Mouse (Mus musculus) CH12.LX (cell line): ENCODE measurements around the gene Zfp3.

ENCODE experiments used
- CTCF ChIP-seq, 2 experiments: IDR thresholded peaks in 1 of 2; conservative IDR thresholded peaks in 1 of 2; 2 replicates each; pipeline ENCODE4 v1.5.1; 2011 to 2012; ENCODE audit warnings: low read depth in 2 of 2, low read length in 2 of 2, improper control_type of control experiment in 1 of 2, inconsistent platforms in 1 of 2, mild to moderate bottlenecking in 1 of 2, moderate library complexity in 1 of 2
- EP300 ChIP-seq: IDR thresholded peaks from 2 replicates; pipeline ENCODE4 v1.6.1; 2011; ENCODE audit warnings: low read length, improper control_type of control experiment
- ETS1 ChIP-seq: conservative IDR thresholded peaks from 2 replicates; pipeline ENCODE4 v1.6.1; 2012; ENCODE audit warnings: low read depth, mild to moderate bottlenecking, inconsistent platforms, low read length, improper control_type of control experiment, moderate library complexity
- JUND ChIP-seq: conservative IDR thresholded peaks from 2 replicates; pipeline ENCODE4 v1.6.1; 2011; ENCODE audit warnings: low read depth, low read length, improper control_type of control experiment
- KAT2A ChIP-seq: IDR thresholded peaks from 2 replicates; pipeline ENCODE4 v1.6.1; 2012; ENCODE audit warnings: low read length, improper control_type of control experiment, inconsistent platforms; ENCODE audit not compliant: insufficient replicate concordance
- MAFK ChIP-seq: IDR thresholded peaks from 2 replicates; pipeline ENCODE4 v1.6.1; 2011; ENCODE audit warnings: low read length, improper control_type of control experiment; ENCODE audit not compliant: insufficient replicate concordance
- MAX ChIP-seq: IDR thresholded peaks from 2 replicates; pipeline ENCODE4 v1.6.1; 2011; ENCODE audit warnings: low read length, improper control_type of control experiment
- MAZ ChIP-seq: IDR thresholded peaks from 2 replicates; pipeline ENCODE4 v1.6.1; 2012; ENCODE audit warnings: low read depth, mild to moderate bottlenecking, inconsistent platforms, low read length, improper control_type of control experiment, moderate library complexity
- MYC ChIP-seq: IDR thresholded peaks from 2 replicates; pipeline ENCODE4 v1.6.1; 2011; ENCODE audit warnings: low read depth, mild to moderate bottlenecking, improper control_type of control experiment, low read length
- POLR2A ChIP-seq: IDR thresholded peaks from 2 replicates; pipeline ENCODE4 v1.6.1; 2011; ENCODE audit warnings: low read depth, mild to moderate bottlenecking, improper control_type of control experiment, low read length
- SMC3 ChIP-seq: IDR thresholded peaks from 2 replicates; pipeline ENCODE4 v1.6.1; 2011; ENCODE audit warnings: low read depth, low read length, improper control_type of control experiment
- USF2 ChIP-seq: conservative IDR thresholded peaks from 2 replicates; pipeline ENCODE4 v1.6.1; 2011; ENCODE audit warnings: low read depth, low read length, improper control_type of control experiment
- ZC3H11A ChIP-seq: IDR thresholded peaks from 2 replicates; pipeline ENCODE4 v1.6.1; 2012; ENCODE audit warnings: low read depth, mild to moderate bottlenecking, inconsistent platforms, low read length, improper control_type of control experiment
- ZNF384 ChIP-seq: IDR thresholded peaks from 2 replicates; pipeline ENCODE4 v1.6.1; 2012; ENCODE audit warnings: low read depth, low read length, improper control_type of control experiment, inconsistent platforms

GRCm38 (mm10) chr11:70805641-70806175 lies 41.7 kb downstream of the Zfp3 start:
- no peak for TF ChIP-seq CTCF (conservative IDR thresholded peaks at IDR 0.05 in 1 of 2, IDR thresholded peaks at IDR 0.05 in 1 of 2; ENCODE audit: low read depth in 2 of 2, low read length in 2 of 2)
- no peak for TF ChIP-seq ZC3H11A
- no peak for TF ChIP-seq JUND
- no peak for TF ChIP-seq USF2
- TF ChIP-seq ZNF384 = no peak
- no peak for TF ChIP-seq POLR2A
- no peak for TF ChIP-seq MAX
- no peak for TF ChIP-seq MYC
- no peak for TF ChIP-seq KAT2A
- no peak for TF ChIP-seq EP300
- TF ChIP-seq ETS1 = no peak
- TF ChIP-seq SMC3 = no peak
- TF ChIP-seq MAFK = no peak
- TF ChIP-seq MAZ = no peak
